Mouse (Mus musculus) hindbrain, embryonic 12.5 days (tissue): ENCODE measurements at regions not wholly inside any gene's neighbourhood (a gene's known extent, or its start where the extent isn't known, plus 50 kb on each side); places are given as distances from the start of the nearest gene placed in this dataset.

Experiments used
- ATAC-seq: fragments of 200-750 bp; cut with Nextera tagmentation; 2 replicates; pipeline ENCODE4 v1.8.0; 2017; ENCODE audit warnings: moderate TSS enrichment; ENCODE audit not compliant: low FRiP score
- H3K27ac ChIP-seq: fragments of 300-500 bp; sonication (generic); 2 replicates; pipeline ENCODE4 v1.5.1; 2016; ENCODE audit warnings: mild to moderate bottlenecking
- H3K27me3 ChIP-seq: fragments of 300-500 bp; sonication (generic); 2 replicates; pipeline ENCODE4 v1.6.1; 2016; ENCODE audit warnings: mild to moderate bottlenecking
- H3K36me3 ChIP-seq: fragments of 300-500 bp; sonication (generic); 2 replicates; pipeline ENCODE4 v1.6.1; 2016; ENCODE audit warnings: mild to moderate bottlenecking
- H3K4me1 ChIP-seq: fragments of 300-500 bp; sonication (generic); 2 replicates; pipeline ENCODE4 v1.6.1; 2016
- H3K4me2 ChIP-seq: fragments of 300-500 bp; sonication (generic); replicated peaks from 2 replicates; pipeline ENCODE4 v1.6.1; 2016; ENCODE audit warnings: mild to moderate bottlenecking
- H3K4me3 ChIP-seq: fragments of 300-500 bp; sonication (generic); 2 replicates; pipeline ENCODE4 v1.5.1; 2016; ENCODE audit warnings: mild to moderate bottlenecking
- H3K9ac ChIP-seq: fragments of 300-500 bp; sonication (generic); 2 replicates; pipeline ENCODE4 v1.6.1; 2016; ENCODE audit warnings: mild to moderate bottlenecking, moderate library complexity
- H3K9me3 ChIP-seq: fragments of 300-500 bp; sonication (generic); replicated peaks from 2 replicates; pipeline ENCODE4 v1.6.1; 2016; ENCODE audit warnings: mild to moderate bottlenecking
- WGBS: fragments of 180-500 bp; shearing (Covaris S2); methylation state at CpG from one replicate; pipeline ENCODE4 v1.1.7; 2016; 5-methylcytosine and 5-hydroxymethylcytosine counted together

- no peak for ATAC-seq
- H3K9ac ChIP-seq, result no peak overlapping the region
- 93% methylated on average over 6 of the region's 6 CpGs for WGBS
- H3K9me3 ChIP-seq, result no peaks in the 10 kb centered on the region
- H3K4me3 ChIP-seq, result no peak overlapping the region
- no peaks in the 10 kb centered on the region for H3K4me1 ChIP-seq
- no peak overlapping the region for H3K27ac ChIP-seq
- H3K36me3 ChIP-seq, result no peaks in the 10 kb centered on the region
- H3K27me3 ChIP-seq, result no peaks in the 10 kb centered on the region
- no peak overlapping the region for H3K4me2 ChIP-seq
Observed at GRCm38 (mm10) chr11:65551073-65551472, 237.0 kb downstream of the Map2k4 start.

GRCm38 (mm10) chr11:65544281-65544680 is 243.8 kb downstream of the Map2k4 start:
- WGBS, result 82% methylated on average over 5 of the region's 5 CpGs
- ATAC-seq, result no peak

GRCm38 (mm10) chr11:65543581-65543980 is 244.5 kb downstream of the Map2k4 start:
- Histone ChIP-seq H3K36me3 (no peaks in the 10 kb centered on the region), H3K27ac (no peak overlapping the region), H3K9ac (no peak overlapping the region), H3K4me2 (no peak overlapping the region), H3K4me1 (no peaks in the 10 kb centered on the region), H3K27me3 (no peaks in the 10 kb centered on the region; the same call in 1 of the 2 replicates), H3K4me3 (no peak overlapping the region), H3K9me3 (no peaks in the 10 kb centered on the region)
- 79% methylated on average over 3 of the region's 3 CpGs for WGBS
- ATAC-seq, result no peak

More at GRCm38 (mm10) chr11:65544281-65544680, 243.8 kb downstream of the Map2k4 start:
- H3K4me1 ChIP-seq, result no peaks in the 10 kb centered on the region
- H3K9ac ChIP-seq, result no peak overlapping the region
- H3K4me3 ChIP-seq, result no peak overlapping the region
- no peak overlapping the region for H3K27ac ChIP-seq
- H3K36me3 ChIP-seq, result no peaks in the 10 kb centered on the region
- H3K4me2 ChIP-seq, result no peak overlapping the region
- no peaks in the 10 kb centered on the region for H3K9me3 ChIP-seq
- H3K27me3 ChIP-seq, result no peaks in the 10 kb centered on the region; the same call in 1 of the 2 replicates

GRCm38 (mm10) chr11:65537046-65537630 is 251.0 kb downstream of the Map2k4 start:
- WGBS, result 90% methylated on average over 16 of the region's 16 CpGs

GRCm38 (mm10) chr11:65535726-65536442 is 252.2 kb downstream of the Map2k4 start:
- Histone ChIP-seq H3K9ac (no peak overlapping the region), H3K36me3 (no peaks in the 10 kb centered on the region), H3K4me2 (no peak overlapping the region), H3K9me3 (no peaks in the 10 kb centered on the region), H3K4me3 (no peak overlapping the region), H3K27ac (no peak overlapping the region), H3K4me1 (no peaks in the 10 kb centered on the region), H3K27me3 (no peaks in the 10 kb centered on the region)
- ATAC-seq, result no peak
- WGBS, result 91% methylated on average over 8 of the region's 8 CpGs

More at GRCm38 (mm10) chr11:65537046-65537630, 251.0 kb downstream of the Map2k4 start:
- Histone ChIP-seq H3K4me3 (no peak overlapping the region), H3K27ac (no peak overlapping the region), H3K4me2 (no peak overlapping the region), H3K9me3 (no peaks in the 10 kb centered on the region), H3K9ac (no peak overlapping the region), H3K36me3 (no peaks in the 10 kb centered on the region), H3K4me1 (no peaks in the 10 kb centered on the region), H3K27me3 (no peaks in the 10 kb centered on the region)
- no peak for ATAC-seq

- H3K4me2 ChIP-seq, result no peak overlapping the region
- H3K4me1 ChIP-seq, result no peaks in the 10 kb centered on the region
- WGBS, result 87% methylated on average over 5 of the region's 5 CpGs
- H3K27ac ChIP-seq, result no peak overlapping the region
- H3K36me3 ChIP-seq, result no peaks in the 10 kb centered on the region
- H3K27me3 ChIP-seq, result no peaks in the 10 kb centered on the region
- H3K4me3 ChIP-seq, result no peak overlapping the region
- ATAC-seq, result no peak
- no peak overlapping the region for H3K9ac ChIP-seq
- H3K9me3 ChIP-seq, result no peaks in the 10 kb centered on the region
Observed at GRCm38 (mm10) chr11:65530744-65531143, 257.4 kb downstream of the Map2k4 start.

- Histone ChIP-seq H3K27ac (no peak overlapping the region), H3K4me1 (no peaks in the 10 kb centered on the region), H3K36me3 (no peaks in the 10 kb centered on the region), H3K4me3 (no peak overlapping the region), H3K9ac (no peak overlapping the region), H3K9me3 (no peaks in the 10 kb centered on the region), H3K27me3 (no peaks in the 10 kb centered on the region), H3K4me2 (no peak overlapping the region)
- 84% methylated on average over 19 of the region's 19 CpGs for WGBS
- no peak for ATAC-seq
Observed at GRCm38 (mm10) chr11:65505106-65505865, 235.5 kb upstream of the Myocd start.

GRCm38 (mm10) chr11:65497979-65498378 is 228.2 kb upstream of the Myocd start:
- Histone ChIP-seq H3K9ac (no peak overlapping the region), H3K9me3 (no peaks in the 10 kb centered on the region), H3K27ac (no peak overlapping the region), H3K36me3 (no peaks in the 10 kb centered on the region), H3K27me3 (no peaks in the 10 kb centered on the region), H3K4me2 (no peak overlapping the region), H3K4me1 (peaks cover 3% of the 10 kb centered on the region; the same call in 1 of the 2 replicates), H3K4me3 (no peak overlapping the region)
- 88% methylated on average over 2 of the region's 2 CpGs for WGBS
- ATAC-seq, result no peak

- Histone ChIP-seq H3K4me3 (no peak overlapping the region), H3K27me3 (no peaks in the 10 kb centered on the region), H3K36me3 (no peaks in the 10 kb centered on the region), H3K4me2 (no peak overlapping the region), H3K9me3 (no peaks in the 10 kb centered on the region), H3K4me1 (peaks cover 3% of the 10 kb centered on the region; the same call in 1 of the 2 replicates), H3K9ac (no peak overlapping the region), H3K27ac (no peak overlapping the region)
- no peak for ATAC-seq
- 93% methylated on average over 6 of the region's 6 CpGs for WGBS
Observed at GRCm38 (mm10) chr11:65497415-65497814, 227.6 kb upstream of the Myocd start.

- Histone ChIP-seq H3K9me3 (no peaks in the 10 kb centered on the region), H3K4me1 (peaks cover 3% of the 10 kb centered on the region; the same call in 1 of the 2 replicates), H3K4me2 (peak overlapping the region; percentile 31), H3K27ac (no peak overlapping the region), H3K36me3 (no peaks in the 10 kb centered on the region), H3K9ac (0 out of 2 replicates have a peak overlapping the region, but pooled peaks have one; percentile 13), H3K27me3 (no peaks in the 10 kb centered on the region), H3K4me3 (no peak overlapping the region)
- WGBS, result 10% methylated on average over 11 of the region's 11 CpGs
- ATAC-seq, result no peak
Observed at GRCm38 (mm10) chr11:65495034-65495433, 225.2 kb upstream of the Myocd start.

GRCm38 (mm10) chr11:65490426-65490825 is 220.6 kb upstream of the Myocd start:
- Histone ChIP-seq H3K36me3 (no peaks in the 10 kb centered on the region), H3K9me3 (no peaks in the 10 kb centered on the region), H3K27ac (no peak overlapping the region), H3K9ac (no peak overlapping the region), H3K27me3 (no peaks in the 10 kb centered on the region), H3K4me1 (peaks cover 3% of the 10 kb centered on the region; the same call in 1 of the 2 replicates), H3K4me2 (no peak overlapping the region), H3K4me3 (no peak overlapping the region)
- no peak for ATAC-seq
- WGBS, result 92% methylated on average over 3 of the region's 3 CpGs

- Histone ChIP-seq H3K27me3 (no peaks in the 10 kb centered on the region), H3K27ac (no peak overlapping the region), H3K9ac (no peak overlapping the region), H3K4me3 (no peak overlapping the region), H3K4me2 (no peak overlapping the region), H3K36me3 (no peaks in the 10 kb centered on the region), H3K4me1 (no peaks in the 10 kb centered on the region), H3K9me3 (no peaks in the 10 kb centered on the region)
- 84% methylated on average over 18 of the region's 18 CpGs for WGBS
- no peak for ATAC-seq
Observed at GRCm38 (mm10) chr11:65475821-65476540, 206.2 kb upstream of the Myocd start.
